ENCODE assay signal across 10 mouse cellular contexts in the genomic region with DNA sequence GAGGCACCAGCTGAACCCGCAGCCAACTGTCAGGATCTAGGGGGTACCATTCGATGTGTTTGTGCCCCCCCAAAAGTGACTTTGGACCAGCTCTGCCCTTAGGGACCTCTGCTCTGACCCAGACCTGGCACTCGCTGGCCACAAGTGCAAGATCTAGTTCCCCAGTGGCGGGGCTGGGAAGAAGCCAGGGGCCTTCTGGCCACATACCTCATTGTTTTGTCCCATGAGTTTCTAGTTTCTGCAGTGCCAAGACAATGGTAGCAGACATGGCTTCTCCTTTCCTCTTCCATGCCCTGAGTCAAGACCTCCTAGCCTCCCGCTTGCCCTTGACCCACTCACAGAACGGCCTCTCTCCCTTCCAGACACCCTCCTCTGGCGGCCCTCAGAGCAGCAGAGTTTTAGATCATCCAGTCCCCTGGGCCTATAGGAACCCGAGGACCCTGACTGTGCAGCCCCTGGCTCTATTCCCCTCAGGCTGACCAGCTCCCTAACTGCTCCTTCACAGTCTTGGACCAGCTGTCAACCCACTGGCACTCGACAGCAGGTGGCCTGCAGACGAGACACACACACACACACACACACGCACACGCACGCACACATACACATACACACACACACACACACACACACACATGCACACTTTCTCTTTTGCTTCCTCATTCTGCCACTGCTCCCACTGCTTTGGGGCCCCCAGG. TPM values are rescaled to one million over a fixed set of nuclear protein-coding genes. Genes with fewer than 3 reads are reported as not detected.
A peak's percentile ranks its signal among the peaks of the same experiment; 100 is the strongest.
DNase-seq lines count a peak whose midpoint lies in the region; ATAC-seq and TF ChIP-seq lines count a peak whose summit lies in the region.
"Had no signal": no experiment of that assay in that cellular context is flagged by ENCODE, and none has a peak within 500 bp of the region (broad histone marks: within the 10 kb centered on the region; RNA-seq: fewer than 3 reads in every experiment).

No protein-coding gene starts in this region.

- ATAC-seq in embryonic facial prominence, embryonic 12.5 days (ENCODE audit: insufficient number of reproducible peaks, insufficient read depth, low FRiP score, low TSS enrichment), result no peak; the same call in 1 of the 2 replicates
- peak; percentile 16; the same call in 1 of the 2 replicates for ATAC-seq in limb, embryonic 13.5 days (ENCODE audit: low FRiP score, low read depth)

- H3K36me3 ChIP-seq in embryonic facial prominence, embryonic 12.5 days, result no peaks in the 10 kb centered on the region
- H3K36me3 ChIP-seq in limb, embryonic 13.5 days, result no peaks in the 10 kb centered on the region
- H3K36me3 ChIP-seq: heart, embryonic 13.5 days had no signal

- TF ChIP-seq CTCF in gastrocnemius, adult 2 months (IDR thresholded peaks at IDR 0.05), result no peak

- peaks cover 17% of the 10 kb centered on the region for H3K4me1 ChIP-seq in embryonic facial prominence, embryonic 12.5 days
- H3K4me1 ChIP-seq in limb, embryonic 13.5 days, result peaks cover 20% of the 10 kb centered on the region

- 66% methylated on average over 13 of the region's 13 CpGs for WGBS in embryonic facial prominence, embryonic 12.5 days
- WGBS in limb, embryonic 13.5 days, result 69% methylated on average over 13 of the region's 13 CpGs

- H3K9me3 ChIP-seq in embryonic facial prominence, embryonic 12.5 days, result no peaks in the 10 kb centered on the region
- no peaks in the 10 kb centered on the region for H3K9me3 ChIP-seq in limb, embryonic 13.5 days
- H3K9me3 ChIP-seq: heart, embryonic 13.5 days had no signal

- H3K4me3 ChIP-seq in gastrocnemius, adult 2 months, result peak overlapping the region; percentile 51
- no peak overlapping the region for H3K4me3 ChIP-seq in embryonic facial prominence, embryonic 12.5 days
- H3K4me3 ChIP-seq in limb, embryonic 13.5 days, result no peak overlapping the region
- H3K4me3 ChIP-seq: heart, embryonic 13.5 days had no signal

- no peak overlapping the region for H3K4me2 ChIP-seq in embryonic facial prominence, embryonic 12.5 days (replicated peaks)
- H3K4me2 ChIP-seq in limb, embryonic 13.5 days (replicated peaks), result no peak overlapping the region

- H3K27me3 ChIP-seq in embryonic facial prominence, embryonic 12.5 days, result no peaks in the 10 kb centered on the region
- no peaks in the 10 kb centered on the region for H3K27me3 ChIP-seq in limb, embryonic 13.5 days

- intact Hi-C loops in gastrocnemius, adult 2 months (cut with DNase I), result no loop called here
- intact Hi-C loops in gastrocnemius, postnatal 14 days (cut with DNase I; ENCODE audit: low total_unique reads), result no loop called here

- DNase-seq in gastrocnemius, adult 2 months, result no peak
- no peak for DNase-seq in gastrocnemius, postnatal 14 days
- DNase-seq in A20 (ENCODE audit: low read depth, low spot score), result peak; percentile 19
- no peak for DNase-seq in layer of hippocampus, adult 9-10 months (ENCODE audit: low spot score)
- DNase-seq in frontal cortex, postnatal 14 days (ENCODE audit: low spot score in 2 of 2), result no peak
- DNase-seq in Muller cell, postnatal 12 days (ENCODE audit: inconsistent ontology term), result no peak
- DNase-seq: kidney, postnatal 14 days had no signal

- H3K27ac ChIP-seq in gastrocnemius, adult 2 months, result 0 out of 2 replicates have a peak overlapping the region, but pooled peaks have one; percentile 31
- 0 out of 2 replicates have a peak overlapping the region, but pooled peaks have one; percentile 12 for H3K27ac ChIP-seq in embryonic facial prominence, embryonic 12.5 days
- H3K27ac ChIP-seq in limb, embryonic 13.5 days, result no peak overlapping the region
- H3K27ac ChIP-seq: heart, embryonic 13.5 days had no signal

- no peak overlapping the region for H3K9ac ChIP-seq in embryonic facial prominence, embryonic 12.5 days
- no peak overlapping the region for H3K9ac ChIP-seq in limb, embryonic 13.5 days
- H3K9ac ChIP-seq: heart, embryonic 13.5 days had no signal

RNA-seq across cellular contexts. Expression of gene Adam11, which starts 8.2 kb away (rescaled TPM):
- under 1 TPM; 0.33 to 0.67 TPM for total RNA-seq in gastrocnemius, adult 2 months (2021)
- total RNA-seq in gastrocnemius, postnatal 14 days (2021), result 1 to 10 TPM in 1 of 2 experiments, under 1 TPM in 1; 0.84 to 1.4 TPM
- 23.2 and 25.0 TPM in 2 replicates for polyA plus RNA-seq in embryonic facial prominence, embryonic 12.5 days (2016; fragmentation: Nextera tagmentation; extraction: Ambion mirVana)
- polyA plus RNA-seq in limb, embryonic 13.5 days (2015; fragmentation: Nextera tagmentation; extraction: Ambion mirVana), result 14.7 and 15.8 TPM in 2 replicates

RNA-seq across cellular contexts. Expression of gene Ccdc43, which starts 55.5 kb away (rescaled TPM):
- 10 to 100 TPM; 76.9 to 85.9 TPM for total RNA-seq in gastrocnemius, adult 2 months (2021)
- total RNA-seq in gastrocnemius, postnatal 14 days (2021), result 10 to 100 TPM; 80.4 to 84.6 TPM
- polyA plus RNA-seq in embryonic facial prominence, embryonic 12.5 days (2016; fragmentation: Nextera tagmentation; extraction: Ambion mirVana), result 49.3 and 52.1 TPM in 2 replicates
- polyA plus RNA-seq in limb, embryonic 13.5 days (2015; fragmentation: Nextera tagmentation; extraction: Ambion mirVana), result 45.8 and 46.1 TPM in 2 replicates
